Mouse (Mus musculus): ENCODE data around the gene Kctd2. TPM values are rescaled to one million over a fixed set of nuclear protein-coding genes. Genes with fewer than 3 reads are reported as not detected.
A peak's percentile ranks its signal among the peaks of the same experiment; 100 is the strongest.

Kctd2 gene
- polyA plus RNA-seq, 1 experiment from 2014 or later = 22.7 TPM

DNA sequence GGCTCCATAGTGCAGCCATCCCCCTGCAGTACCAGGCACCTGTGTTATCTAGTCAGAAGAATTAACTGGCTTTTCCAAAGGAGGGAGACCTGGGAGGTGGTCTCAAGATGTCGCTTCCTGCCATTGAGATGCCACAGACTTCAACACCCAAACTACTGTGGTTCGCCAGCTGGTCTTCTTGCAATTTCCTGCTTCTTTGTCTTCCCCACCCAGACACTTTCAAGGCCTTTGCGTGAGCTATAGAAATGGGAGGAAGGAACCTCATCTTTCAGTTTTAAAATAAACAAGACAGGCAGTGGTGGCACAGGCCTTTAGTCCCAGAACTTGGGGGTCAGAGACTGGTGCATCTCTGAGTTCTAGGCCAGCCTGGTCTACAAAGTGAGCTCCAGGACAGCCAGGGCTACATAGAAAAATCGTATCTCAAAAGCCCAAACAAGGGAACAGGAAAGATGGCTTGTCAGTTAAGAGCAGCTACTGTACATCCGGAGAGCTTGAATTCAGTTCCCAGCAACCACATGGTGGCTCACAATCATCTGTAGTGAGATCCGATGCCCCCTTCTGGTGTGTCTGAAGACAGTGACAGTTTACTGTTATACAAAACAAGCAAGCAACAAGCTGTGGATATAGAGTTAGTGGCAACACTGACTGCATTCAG, 11.5 kb upstream of the Kctd2 start:
- H3K9ac ChIP-seq (ENCODE audit: low read depth, low read length) = no peak overlapping the region

DNA sequence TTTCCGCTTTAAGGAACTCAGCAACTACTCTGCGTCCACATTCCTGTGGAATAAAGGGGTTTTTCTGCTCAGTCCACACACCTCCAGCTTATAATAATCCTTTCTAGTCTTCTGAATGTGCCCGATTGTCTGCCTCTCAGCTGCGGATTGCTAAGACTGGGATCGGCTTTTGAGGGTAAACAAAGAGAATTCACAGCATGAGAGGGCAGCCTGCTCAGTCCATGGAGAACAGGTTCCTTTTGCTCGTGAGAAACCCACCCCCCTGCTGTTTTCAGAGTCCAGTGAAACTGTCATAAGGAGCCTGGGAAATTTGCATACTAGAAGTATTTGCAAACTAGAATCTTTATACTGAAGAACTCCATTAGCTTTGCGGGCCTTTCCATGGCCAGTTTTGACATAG, 10.4 kb upstream of the Kctd2 start:
- Histone ChIP-seq H3K27ac (ENCODE audit: low read depth, low read length) (no peak overlapping the region), H3K4me2 (replicated peaks; ENCODE audit: low read depth, low read length) (no peak overlapping the region), H3K9ac (ENCODE audit: low read depth, low read length) (no peak overlapping the region), H3K4me3 (ENCODE audit: low read length) (no peak overlapping the region), H3K9me3 (ENCODE audit: control insufficient read depth, low read length) (no peaks in the 10 kb centered on the region), H3K4me1 (ENCODE audit: control insufficient read depth, insufficient read depth, low read length) (0 out of 2 replicates have a peak, but pooled peaks cover 10% of the 10 kb centered on the region), H3K27me3 (ENCODE audit: control insufficient read depth, insufficient read depth, low read length) (no peaks in the 10 kb centered on the region), H3K36me3 (ENCODE audit: control insufficient read depth, insufficient read depth, low read length) (peaks cover 44% of the 10 kb centered on the region)
- no peak for ATAC-seq (ENCODE audit: low FRiP score, low TSS enrichment)
- WGBS = 90% methylated on average over 7 of the region's 7 CpGs

More for the DNA sequence above, 11.5 kb upstream of the Kctd2 start:
- no peak overlapping the region for H3K27ac ChIP-seq (ENCODE audit: low read depth, low read length)
- no peak for ATAC-seq (ENCODE audit: low FRiP score, low TSS enrichment)
- no peaks in the 10 kb centered on the region for H3K27me3 ChIP-seq (ENCODE audit: control insufficient read depth, insufficient read depth, low read length)
- H3K4me1 ChIP-seq (ENCODE audit: control insufficient read depth, insufficient read depth, low read length) = peaks cover 15% of the 10 kb centered on the region; the same call in 1 of the 2 replicates
- WGBS = 84% methylated on average over 6 of the region's 6 CpGs
- no peak overlapping the region for H3K4me2 ChIP-seq (replicated peaks; ENCODE audit: low read depth, low read length)
- peaks cover 44% of the 10 kb centered on the region for H3K36me3 ChIP-seq (ENCODE audit: control insufficient read depth, insufficient read depth, low read length)
- no peak overlapping the region for H3K4me3 ChIP-seq (ENCODE audit: low read length)
- no peaks in the 10 kb centered on the region for H3K9me3 ChIP-seq (ENCODE audit: control insufficient read depth, low read length)

DNA sequence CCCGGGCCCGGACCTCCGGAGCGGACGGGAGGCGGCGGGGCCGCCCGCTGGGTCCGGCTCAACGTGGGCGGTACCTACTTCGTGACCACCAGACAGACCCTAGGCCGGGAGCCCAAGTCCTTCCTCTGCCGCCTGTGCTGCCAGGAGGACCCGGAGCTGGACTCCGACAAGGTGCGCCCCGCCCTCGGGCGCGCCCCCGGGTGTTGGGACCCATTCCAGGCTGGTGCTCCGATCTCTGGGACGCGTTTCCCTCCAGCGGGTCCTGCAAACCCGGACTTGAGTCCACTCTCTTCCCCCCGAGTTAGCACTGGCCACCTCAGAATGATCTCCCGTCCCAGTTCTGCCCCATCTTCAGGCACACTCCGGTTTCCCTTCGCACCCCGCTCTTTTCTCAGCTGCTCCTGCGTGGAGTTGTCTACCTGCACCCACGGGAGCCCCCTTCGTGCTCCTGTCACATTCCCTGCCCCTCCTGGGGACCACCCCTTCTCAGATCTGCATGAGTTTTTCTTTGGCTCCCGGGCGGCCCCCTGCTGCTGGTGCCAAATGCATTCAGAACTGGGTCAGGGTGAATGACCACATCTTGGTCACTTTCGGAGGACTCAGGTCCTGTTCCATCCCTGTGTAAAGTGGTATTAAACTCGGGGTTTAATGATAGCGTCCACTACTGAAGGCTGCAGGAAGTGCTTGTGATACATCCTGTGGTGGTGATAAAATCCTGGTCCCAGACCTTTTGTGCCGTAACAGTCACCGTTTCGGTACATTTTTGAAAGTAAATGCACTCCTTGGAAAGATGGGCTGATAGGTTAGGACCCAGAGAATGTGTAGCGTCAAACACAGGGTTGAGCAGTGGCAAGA, 635 bp downstream of the Kctd2 start:
- H3K27me3 ChIP-seq (ENCODE audit: control insufficient read depth, insufficient read depth, low read length) = no peaks in the 10 kb centered on the region
- H3K36me3 ChIP-seq (ENCODE audit: control insufficient read depth, insufficient read depth, low read length) = peaks cover 47% of the 10 kb centered on the region
- 2% methylated on average over 38 of the region's 45 CpGs for WGBS
- peak overlapping the region; percentile 88 for H3K4me2 ChIP-seq (replicated peaks; ENCODE audit: low read depth, low read length)
- H3K4me3 ChIP-seq (ENCODE audit: low read length) = peak overlapping the region; percentile 93
- H3K27ac ChIP-seq (ENCODE audit: low read depth, low read length) = peak overlapping the region; percentile 51; the same call in 1 of the 2 replicates
- peaks cover 21% of the 10 kb centered on the region for H3K4me1 ChIP-seq (ENCODE audit: control insufficient read depth, insufficient read depth, low read length)
- peak overlapping the region; percentile 89 for H3K9ac ChIP-seq (ENCODE audit: low read depth, low read length)
- H3K9me3 ChIP-seq (ENCODE audit: control insufficient read depth, low read length) = no peaks in the 10 kb centered on the region
- ATAC-seq (ENCODE audit: low FRiP score, low TSS enrichment) = peak; percentile 74

DNA sequence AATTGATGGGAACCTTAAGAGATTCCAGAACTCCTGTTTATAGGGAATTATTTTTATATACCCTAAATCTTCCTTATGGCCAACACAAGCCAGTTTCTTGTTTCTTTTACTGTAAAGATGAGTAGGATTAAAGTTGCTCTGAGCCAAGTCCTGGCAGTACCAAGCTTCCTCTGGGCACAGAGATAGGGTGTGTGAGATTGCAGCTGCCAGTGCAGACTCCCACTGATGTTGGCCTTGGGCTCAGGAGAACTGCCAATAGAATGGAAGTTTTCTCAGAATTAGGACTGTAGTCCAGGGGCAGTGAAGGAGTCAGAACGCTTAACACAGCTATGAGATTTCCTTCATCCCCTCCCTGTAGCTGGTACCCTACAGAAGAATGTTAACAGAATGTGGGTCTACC, 1.4 kb downstream of the Kctd2 start:
- Histone ChIP-seq H3K27me3 (ENCODE audit: control insufficient read depth, insufficient read depth, low read length) (no peaks in the 10 kb centered on the region), H3K27ac (ENCODE audit: low read depth, low read length) (no peak overlapping the region), H3K9ac (ENCODE audit: low read depth, low read length) (peak overlapping the region; percentile 89; the same call in 1 of the 2 replicates), H3K4me2 (replicated peaks; ENCODE audit: low read depth, low read length) (peak overlapping the region; percentile 88), H3K9me3 (ENCODE audit: control insufficient read depth, low read length) (no peaks in the 10 kb centered on the region), H3K4me1 (ENCODE audit: control insufficient read depth, insufficient read depth, low read length) (peaks cover 21% of the 10 kb centered on the region), H3K36me3 (ENCODE audit: control insufficient read depth, insufficient read depth, low read length) (peaks cover 48% of the 10 kb centered on the region), H3K4me3 (ENCODE audit: low read length) (peak overlapping the region; percentile 93; the same call in 1 of the 2 replicates)
- ATAC-seq (ENCODE audit: low FRiP score, low TSS enrichment) = no peak
- 65% methylated on average over 1 of the region's 1 CpGs for WGBS

DNA sequence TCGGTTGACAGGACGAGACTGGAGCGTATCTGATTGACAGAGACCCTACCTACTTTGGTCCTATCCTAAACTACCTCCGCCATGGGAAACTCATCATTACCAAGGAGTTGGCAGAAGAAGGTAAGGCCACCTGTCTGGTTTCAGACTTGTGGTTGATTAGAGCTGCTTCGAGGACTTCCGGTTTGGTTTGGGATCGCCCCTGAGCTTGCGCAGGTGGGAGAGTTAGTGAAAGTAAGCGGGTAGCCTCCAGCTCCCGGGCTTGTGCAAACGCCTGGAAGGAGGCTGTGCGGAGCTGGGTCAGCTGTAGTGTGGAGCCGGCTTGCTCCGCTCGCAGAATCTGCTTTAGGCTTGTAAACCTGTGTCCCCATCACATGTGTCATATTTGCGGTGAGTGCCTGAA, 2.0 kb downstream of the Kctd2 start:
- no peak for ATAC-seq (ENCODE audit: low FRiP score, low TSS enrichment)
- H3K27me3 ChIP-seq (ENCODE audit: control insufficient read depth, insufficient read depth, low read length) = no peaks in the 10 kb centered on the region
- no peak overlapping the region for H3K27ac ChIP-seq (ENCODE audit: low read depth, low read length)
- H3K36me3 ChIP-seq (ENCODE audit: control insufficient read depth, insufficient read depth, low read length) = peaks cover 48% of the 10 kb centered on the region
- WGBS = 92% methylated on average over 16 of the region's 16 CpGs
- peaks cover 21% of the 10 kb centered on the region for H3K4me1 ChIP-seq (ENCODE audit: control insufficient read depth, insufficient read depth, low read length)
- no peak overlapping the region for H3K4me2 ChIP-seq (replicated peaks; ENCODE audit: low read depth, low read length)
- H3K9me3 ChIP-seq (ENCODE audit: control insufficient read depth, low read length) = no peaks in the 10 kb centered on the region
- H3K9ac ChIP-seq (ENCODE audit: low read depth, low read length) = no peak overlapping the region; the same call in 1 of the 2 replicates
- no peak overlapping the region for H3K4me3 ChIP-seq (ENCODE audit: low read length)

DNA sequence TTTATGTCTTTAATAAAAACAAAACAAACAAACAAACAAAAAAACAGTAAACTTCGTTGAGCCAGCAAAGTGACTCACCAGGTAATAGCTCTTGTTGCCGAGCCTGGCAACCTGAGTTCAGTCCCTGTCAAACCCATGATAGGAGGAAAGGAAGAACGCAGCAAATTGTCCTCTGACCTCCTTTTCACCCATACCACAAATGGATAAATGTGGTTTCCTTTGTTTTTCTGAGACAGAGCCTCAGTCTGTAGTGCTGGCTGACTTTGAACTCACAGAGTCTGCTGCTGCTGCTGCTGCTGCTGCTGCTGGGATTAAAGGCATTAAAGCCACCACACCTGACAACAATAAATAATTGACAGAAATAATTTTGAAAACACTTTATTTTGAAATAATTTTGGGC, 3.2 kb downstream of the Kctd2 start:
- H3K9me3 ChIP-seq (ENCODE audit: control insufficient read depth, low read length) = no peaks in the 10 kb centered on the region
- H3K36me3 ChIP-seq (ENCODE audit: control insufficient read depth, insufficient read depth, low read length) = peaks cover 45% of the 10 kb centered on the region
- H3K4me3 ChIP-seq (ENCODE audit: low read length) = no peak overlapping the region
- H3K27ac ChIP-seq (ENCODE audit: low read depth, low read length) = no peak overlapping the region
- no peak overlapping the region for H3K4me2 ChIP-seq (replicated peaks; ENCODE audit: low read depth, low read length)
- H3K4me1 ChIP-seq (ENCODE audit: control insufficient read depth, insufficient read depth, low read length) = peaks cover 21% of the 10 kb centered on the region
- no peak overlapping the region for H3K9ac ChIP-seq (ENCODE audit: low read depth, low read length)
- WGBS = 83% methylated on average over 3 of the region's 3 CpGs
- ATAC-seq (ENCODE audit: low FRiP score, low TSS enrichment) = no peak
- H3K27me3 ChIP-seq (ENCODE audit: control insufficient read depth, insufficient read depth, low read length) = no peaks in the 10 kb centered on the region

DNA sequence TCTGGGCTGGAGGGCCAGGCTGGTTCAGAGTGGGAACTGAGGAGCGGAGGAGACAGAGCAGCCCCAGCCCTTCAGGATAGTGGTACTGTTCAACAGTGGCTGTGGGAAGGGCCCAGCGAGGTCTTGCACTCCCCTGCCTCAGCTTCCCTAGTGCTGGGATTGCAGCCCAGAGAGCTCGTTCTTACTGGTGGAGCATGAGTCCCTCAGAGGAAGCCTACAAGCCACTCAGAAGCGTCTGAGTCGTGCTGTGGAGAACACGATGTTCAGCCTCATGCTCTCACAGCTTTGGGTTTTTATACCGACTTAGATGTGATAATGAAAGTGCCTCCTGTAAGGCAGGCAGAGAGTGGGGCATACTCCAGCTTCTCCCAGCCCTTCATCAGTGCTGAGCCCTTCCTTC, 4.7 kb downstream of the Kctd2 start:
- no peak for ATAC-seq (ENCODE audit: low FRiP score, low TSS enrichment)
- Histone ChIP-seq H3K4me1 (ENCODE audit: control insufficient read depth, insufficient read depth, low read length) (peaks cover 11% of the 10 kb centered on the region), H3K9me3 (ENCODE audit: control insufficient read depth, low read length) (no peaks in the 10 kb centered on the region), H3K36me3 (ENCODE audit: control insufficient read depth, insufficient read depth, low read length) (peaks cover 57% of the 10 kb centered on the region), H3K4me3 (ENCODE audit: low read length) (no peak overlapping the region), H3K4me2 (replicated peaks; ENCODE audit: low read depth, low read length) (no peak overlapping the region), H3K27me3 (ENCODE audit: control insufficient read depth, insufficient read depth, low read length) (no peaks in the 10 kb centered on the region), H3K9ac (ENCODE audit: low read depth, low read length) (no peak overlapping the region), H3K27ac (ENCODE audit: low read depth, low read length) (no peak overlapping the region)
- 84% methylated on average over 7 of the region's 7 CpGs for WGBS

DNA sequence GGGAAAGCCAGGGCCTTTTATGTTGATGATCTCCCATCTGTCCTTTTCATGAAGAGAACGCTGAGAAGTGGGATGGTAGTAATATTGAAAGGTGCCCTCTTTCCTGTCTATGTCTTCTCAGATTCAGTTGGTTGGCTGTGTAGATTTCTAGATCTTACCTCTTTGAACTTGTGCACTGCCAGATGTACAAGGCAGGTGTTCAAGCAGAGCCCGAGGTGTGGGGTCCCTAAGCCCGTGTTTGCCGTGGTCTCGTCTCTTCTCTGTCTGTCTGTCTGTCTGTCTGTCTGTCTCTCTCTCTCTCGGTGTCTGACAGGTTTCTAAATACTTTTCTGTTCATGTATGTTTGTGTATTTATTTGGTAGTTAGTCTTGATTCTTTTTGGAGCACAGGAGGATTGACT, 5.7 kb downstream of the Kctd2 start:
- WGBS = 82% methylated on average over 6 of the region's 6 CpGs
- Histone ChIP-seq H3K9ac (ENCODE audit: low read depth, low read length) (no peak overlapping the region), H3K27me3 (ENCODE audit: control insufficient read depth, insufficient read depth, low read length) (no peaks in the 10 kb centered on the region), H3K4me3 (ENCODE audit: low read length) (no peak overlapping the region), H3K36me3 (ENCODE audit: control insufficient read depth, insufficient read depth, low read length) (peaks cover 67% of the 10 kb centered on the region), H3K27ac (ENCODE audit: low read depth, low read length) (no peak overlapping the region), H3K9me3 (ENCODE audit: control insufficient read depth, low read length) (no peaks in the 10 kb centered on the region), H3K4me2 (replicated peaks; ENCODE audit: low read depth, low read length) (no peak overlapping the region), H3K4me1 (ENCODE audit: control insufficient read depth, insufficient read depth, low read length) (peaks cover 11% of the 10 kb centered on the region)
- ATAC-seq (ENCODE audit: low FRiP score, low TSS enrichment) = no peak

Measured in kidney, embryonic 14.5 days (tissue).